Mouse (Mus musculus): ENCODE data around the gene Sf3a2.

DNA sequence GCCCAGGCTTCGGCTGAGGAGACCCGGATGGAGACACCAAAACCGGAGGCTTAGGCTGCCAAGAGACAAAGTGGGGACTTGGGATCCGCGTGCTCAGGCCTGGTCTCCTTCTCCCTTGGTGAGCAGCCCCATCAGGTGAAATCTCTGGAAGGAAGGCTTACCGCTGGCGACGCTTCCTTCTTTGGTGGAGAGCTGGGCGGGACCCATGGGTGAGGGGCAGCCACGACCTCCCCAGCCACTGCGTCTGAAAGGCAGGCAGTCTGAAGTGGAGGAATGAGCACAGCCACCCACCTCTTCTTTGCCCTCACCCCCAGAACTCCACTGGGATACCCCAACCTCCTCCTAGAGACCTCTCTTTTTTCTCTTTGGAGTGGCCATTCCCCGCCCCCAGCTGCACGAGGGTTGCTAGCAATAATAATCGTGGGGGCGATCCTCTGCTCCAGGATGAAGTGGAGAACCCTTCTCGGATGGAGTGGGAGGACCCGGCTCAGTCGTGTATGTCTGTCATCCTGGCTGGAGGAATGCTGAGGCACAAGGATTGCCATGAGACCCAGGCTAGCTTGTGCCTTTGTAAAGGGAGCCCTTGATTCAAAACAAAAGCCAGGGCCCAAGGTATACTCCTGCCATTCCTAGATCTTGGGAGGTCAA lies 11.1 kb downstream of the Sf3a2 start:
- no peak for TF ChIP-seq CTCF (IDR thresholded peaks at IDR 0.05; ENCODE audit: borderline replicate concordance, control insufficient read depth, extremely low read depth, insufficient read depth, low read length, poor library complexity)
- TF ChIP-seq POLR2A (IDR thresholded peaks at IDR 0.05; ENCODE audit: control insufficient read depth, extremely low read depth, insufficient read depth, low read length, poor library complexity) = no peak

Measured in thymus, adult 2 months (tissue).